Mouse (Mus musculus) embryonic fibroblast, embryonic 13.5 days (primary cell): ENCODE results near the gene Hist1h4d. TPM values are rescaled to one million over a fixed set of nuclear protein-coding genes. Genes with fewer than 3 reads are reported as not detected.

ENCODE experiments used
- H3K27ac ChIP-seq: 2 replicates; pipeline ENCODE4 v1.5.1; 2012; ENCODE audit warnings: low read length, control low read depth, inconsistent platforms; ENCODE audit not compliant: insufficient read depth
- H3K4me1 ChIP-seq: 2 replicates; pipeline ENCODE4 v1.6.1; 2011; ENCODE audit warnings: low read length; ENCODE audit not compliant: control insufficient read depth, insufficient read depth
- H3K4me3 ChIP-seq: 2 replicates; pipeline ENCODE4 v1.5.1; 2011; ENCODE audit warnings: mild to moderate bottlenecking, control low read depth, low read length; ENCODE audit not compliant: insufficient read depth
- CTCF ChIP-seq: IDR thresholded peaks from 2 replicates; pipeline ENCODE4 v1.5.1; 2011; ENCODE audit warnings: mild to moderate bottlenecking, control low read depth, low read length, moderate library complexity, borderline replicate concordance; ENCODE audit not compliant: insufficient read depth
- POLR2A ChIP-seq: IDR thresholded peaks from 2 replicates; pipeline ENCODE4 v1.6.1; 2011; ENCODE audit warnings: low read depth, mild to moderate bottlenecking, control low read depth, low read length, moderate library complexity
- polyA plus RNA-seq: library from polyadenylated mRNA; stranded (reverse); fragments of >200 nt; gene quantifications from 2 replicates; pipeline ENCODE4 v1.2.4, GENCODE M21; 2011; ENCODE audit warnings: low read depth; ENCODE audit not compliant: missing spikeins, insufficient read length

The Hist1h4d gene
- polyA plus RNA-seq, 1 experiment, result 6.8 TPM

DNA sequence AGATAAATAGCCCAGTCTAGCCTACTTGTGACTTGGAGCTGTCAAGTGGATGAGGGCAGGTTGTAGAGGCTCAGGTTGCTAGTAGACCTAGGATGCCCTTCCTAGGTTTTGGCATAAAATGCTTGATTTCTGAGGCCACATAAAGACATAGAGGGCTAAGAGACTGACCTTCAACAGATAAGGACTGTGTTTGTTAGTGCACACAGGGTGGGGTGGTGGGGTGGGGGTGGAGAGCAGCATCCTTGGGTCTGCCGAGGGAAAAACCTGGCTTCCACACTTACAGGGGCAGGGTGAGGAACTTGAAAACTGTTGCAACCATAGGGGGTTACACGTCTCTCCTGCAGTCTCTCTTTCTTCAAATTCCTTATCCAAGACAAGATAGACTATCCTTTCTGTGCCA lies 13.8 kb downstream of the Hist1h4d start:
- no peak overlapping the region for H3K27ac ChIP-seq
- H3K4me3 ChIP-seq, result no peak overlapping the region
- TF ChIP-seq CTCF (no peak), POLR2A (no peak)
- H3K4me1 ChIP-seq, result no peaks in the 10 kb centered on the region

DNA sequence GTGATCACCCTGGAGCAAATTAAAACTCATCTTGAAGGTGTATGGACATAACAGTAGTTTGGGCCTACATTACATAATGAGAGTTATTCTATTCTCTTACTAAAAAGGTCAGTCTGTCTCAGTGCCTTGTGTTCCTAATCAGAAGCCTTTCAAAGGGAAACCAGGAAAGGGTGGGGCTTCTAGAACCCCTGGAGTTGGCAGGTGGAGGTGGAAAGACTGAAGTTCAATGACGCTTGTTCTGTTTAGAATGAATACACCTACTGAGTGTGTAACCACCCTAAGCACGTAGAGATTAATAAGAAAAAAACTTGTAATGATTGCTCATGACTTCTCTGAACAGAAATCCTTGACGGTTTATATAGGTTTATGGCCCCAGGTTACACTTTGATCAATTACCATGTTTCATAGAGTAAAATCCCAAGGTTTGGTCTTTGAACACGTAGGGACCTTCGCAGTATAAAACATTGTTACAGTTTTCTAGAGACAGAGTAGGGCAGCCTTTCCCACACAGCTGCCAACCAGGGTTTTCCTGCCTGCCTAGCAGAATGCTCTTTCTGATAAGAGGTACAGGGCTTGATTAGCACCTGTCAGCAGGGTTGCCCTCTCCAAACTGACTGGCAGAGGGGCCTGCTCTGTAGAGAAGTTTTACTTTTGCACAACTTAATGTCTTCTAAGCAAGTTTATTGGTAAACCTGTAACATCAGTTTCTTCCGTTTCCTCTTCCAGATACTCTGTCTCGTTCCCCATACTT lies 14.4 kb downstream of the Hist1h4d start:
- no peak for TF ChIP-seq CTCF
- no peak for TF ChIP-seq POLR2A
- Histone ChIP-seq H3K4me3 (no peak overlapping the region), H3K27ac (no peak overlapping the region), H3K4me1 (no peaks in the 10 kb centered on the region)

- H3K27ac ChIP-seq, result no peak overlapping the region
Measured at GRCm38 (mm10) chr13:23597957-23598356, 16.6 kb downstream of the Hist1h4d start.

DNA sequence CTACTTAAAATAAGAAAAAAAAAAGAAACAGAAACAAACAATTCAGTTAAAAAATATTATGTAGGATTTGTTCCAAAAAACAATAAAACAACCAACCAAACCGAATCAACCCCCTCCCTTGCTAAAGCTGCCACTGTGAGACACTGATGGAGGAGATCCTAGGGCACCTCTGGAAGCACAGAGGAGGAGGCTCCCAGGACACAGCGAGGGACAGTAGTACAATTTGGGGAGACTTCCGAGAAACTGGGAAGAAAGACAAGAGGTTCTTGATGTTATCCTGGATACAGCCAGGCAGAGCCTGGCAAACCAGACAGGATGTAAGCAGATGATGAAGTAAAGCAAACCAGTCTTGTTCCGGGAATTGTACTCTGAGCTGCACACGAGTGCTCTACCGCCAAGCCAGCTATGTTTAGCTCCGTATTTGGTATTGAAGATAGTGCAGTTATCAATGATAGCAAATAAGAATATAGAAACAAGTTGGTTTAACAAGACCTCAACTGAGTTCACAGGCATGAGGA lies 21.8 kb downstream of the Hist1h4d start:
- H3K27ac ChIP-seq, result no peak overlapping the region
- H3K4me1 ChIP-seq, result no peaks in the 10 kb centered on the region
- no peak overlapping the region for H3K4me3 ChIP-seq
- TF ChIP-seq POLR2A, result no peak
- no peak for TF ChIP-seq CTCF

More at GRCm38 (mm10) chr13:23597957-23598356, 16.6 kb downstream of the Hist1h4d start:
- TF ChIP-seq CTCF (0 out of 2 replicates have a peak, but pooled peaks have one; percentile 14), POLR2A (no peak)
- H3K4me3 ChIP-seq, result no peak overlapping the region
- H3K4me1 ChIP-seq, result no peaks in the 10 kb centered on the region

DNA sequence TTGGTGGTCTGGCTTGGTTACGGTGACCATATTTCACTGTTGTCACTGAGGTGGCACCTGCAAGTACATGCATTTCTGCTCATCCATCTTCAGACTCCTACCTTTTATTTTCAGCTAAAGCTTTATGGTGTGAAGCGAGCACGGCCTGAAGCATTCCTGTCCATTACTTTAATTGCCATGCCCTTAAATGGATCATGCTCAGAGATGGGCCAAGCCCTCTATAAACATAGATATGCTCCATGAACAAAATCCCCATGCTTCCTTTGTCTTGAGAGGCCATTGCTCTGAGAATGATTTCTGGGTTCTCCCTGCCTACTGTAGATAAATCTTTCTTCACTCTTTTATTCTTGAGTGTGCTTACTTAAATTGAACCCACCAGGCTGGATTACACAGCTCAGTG lies 23.1 kb downstream of the Hist1h4d start:
- Histone ChIP-seq H3K27ac (no peak overlapping the region), H3K4me1 (no peaks in the 10 kb centered on the region), H3K4me3 (no peak overlapping the region)
- TF ChIP-seq CTCF (no peak), POLR2A (no peak)

DNA sequence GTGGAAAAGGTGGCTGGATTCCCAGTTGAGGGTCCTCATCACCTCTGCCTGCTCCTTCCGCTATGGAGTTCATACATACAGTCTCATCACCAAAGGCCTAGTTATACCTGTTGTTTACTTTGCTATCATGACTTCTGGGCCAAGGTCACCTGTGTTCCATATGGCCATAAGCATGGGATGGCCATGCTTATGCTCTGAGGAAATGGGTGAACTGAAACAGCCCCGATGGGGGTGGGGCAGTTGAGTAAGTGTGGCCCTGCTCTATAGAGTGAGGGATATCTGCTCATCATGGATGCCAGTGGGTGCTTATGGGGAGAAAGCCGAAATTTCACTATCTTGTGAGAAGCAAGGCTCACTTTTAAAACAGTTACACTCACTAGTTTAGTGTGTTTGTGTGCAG lies 23.7 kb downstream of the Hist1h4d start:
- no peak for TF ChIP-seq CTCF
- no peak for TF ChIP-seq POLR2A
- Histone ChIP-seq H3K27ac (no peak overlapping the region), H3K4me1 (no peaks in the 10 kb centered on the region), H3K4me3 (no peak overlapping the region)

GRCm38 (mm10) chr13:23609209-23609608 lies 27.8 kb downstream of the Hist1h4d start:
- H3K4me1 ChIP-seq, result no peaks in the 10 kb centered on the region
- TF ChIP-seq CTCF (no peak), POLR2A (no peak)

DNA sequence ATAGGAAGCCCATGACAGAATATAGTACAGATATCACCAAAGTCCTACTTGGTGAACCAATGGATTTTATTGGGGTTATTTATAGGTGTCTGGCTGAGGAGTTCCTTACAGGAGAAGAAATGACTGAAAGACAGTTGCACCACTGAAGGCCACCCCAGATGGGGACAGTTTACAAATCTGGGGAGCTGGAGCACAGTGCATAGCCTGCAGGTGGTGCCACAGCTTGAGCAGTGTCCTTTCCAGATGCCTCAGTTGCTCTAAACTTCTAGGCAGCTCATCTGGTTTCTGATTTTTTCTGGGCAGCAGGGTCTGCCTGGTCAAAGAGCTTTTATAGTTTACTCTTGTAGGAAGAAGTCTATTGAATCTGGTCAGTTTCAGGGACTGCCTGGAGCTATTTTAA lies 28.4 kb downstream of the Hist1h4d start:
- TF ChIP-seq POLR2A (no peak), CTCF (no peak)
- no peak overlapping the region for H3K4me3 ChIP-seq

More at GRCm38 (mm10) chr13:23609209-23609608, 27.8 kb downstream of the Hist1h4d start:
- Histone ChIP-seq H3K4me3 (no peak overlapping the region), H3K27ac (no peak overlapping the region)

DNA sequence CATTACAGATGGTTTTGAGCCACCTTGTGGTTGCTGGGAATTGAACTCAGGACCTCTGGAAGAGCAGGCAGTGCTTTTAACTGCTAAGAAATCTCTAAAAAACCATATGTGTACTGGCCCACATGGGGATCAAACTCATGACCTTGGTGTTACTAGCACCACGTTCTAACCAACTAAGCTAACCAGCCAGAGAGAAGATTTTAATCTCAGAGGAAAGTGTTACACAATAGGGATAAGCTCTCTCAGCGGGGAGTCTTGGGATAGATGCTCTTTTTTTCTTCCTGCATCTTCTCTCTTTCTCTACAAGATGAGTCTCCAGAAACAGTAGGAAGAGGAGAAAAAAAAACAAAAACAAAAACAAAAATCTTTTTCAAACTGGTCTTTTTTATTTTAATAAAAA lies 29.0 kb downstream of the Hist1h4d start:
- Histone ChIP-seq H3K27ac (no peak overlapping the region), H3K4me3 (no peak overlapping the region), H3K4me1 (no peaks in the 10 kb centered on the region)
- TF ChIP-seq POLR2A (no peak), CTCF (no peak)

More for the DNA sequence above, 28.4 kb downstream of the Hist1h4d start:
- no peak overlapping the region for H3K27ac ChIP-seq
- no peaks in the 10 kb centered on the region for H3K4me1 ChIP-seq

DNA sequence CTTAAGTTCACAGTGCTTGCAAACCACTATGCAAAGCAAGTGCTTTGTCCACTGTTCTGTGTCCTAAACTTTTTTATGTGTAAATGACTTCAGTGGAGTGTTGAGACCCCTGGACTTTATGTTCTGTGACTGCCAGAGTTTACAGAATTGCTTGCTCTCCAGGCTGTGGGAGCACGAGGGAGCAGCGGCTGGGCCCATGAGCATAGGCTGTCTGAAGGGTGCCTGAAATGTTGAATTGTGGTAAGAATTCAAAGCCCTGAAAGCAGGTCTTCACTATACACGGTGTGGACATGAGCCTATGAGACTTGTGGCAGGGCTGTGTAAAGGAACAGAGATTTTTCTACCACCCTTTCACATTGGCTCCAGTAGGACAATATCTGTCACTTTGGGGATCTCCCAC lies 30.2 kb downstream of the Hist1h4d start:
- H3K4me1 ChIP-seq, result no peaks in the 10 kb centered on the region
- TF ChIP-seq POLR2A (no peak), CTCF (no peak)
- H3K27ac ChIP-seq, result no peak overlapping the region
- no peak overlapping the region for H3K4me3 ChIP-seq
